Mouse (Mus musculus): ENCODE data around the gene Plbd2. TPM values are rescaled to one million over a fixed set of nuclear protein-coding genes. Genes with fewer than 3 reads are reported as not detected.

Plbd2 gene
- polyA plus RNA-seq, 1 experiment from 2014 or later: 24.0 TPM

- no peaks in the 10 kb centered on the region for H3K9me3 ChIP-seq
- H3K9ac ChIP-seq (replicated peaks): no peak overlapping the region
- H3K4me2 ChIP-seq (replicated peaks): no peak overlapping the region
- no peaks in the 10 kb centered on the region for H3K27me3 ChIP-seq
- ATAC-seq (replicated peaks): no peak
- H3K4me1 ChIP-seq: peaks cover 14% of the 10 kb centered on the region
- H3K27ac ChIP-seq (replicated peaks): no peak overlapping the region
- H3K4me3 ChIP-seq: no peak overlapping the region
- 51% methylated on average over 11 of the region's 11 CpGs for WGBS
- 0 out of 2 replicates have a peak, but pooled peaks cover 10% of the 10 kb centered on the region for H3K36me3 ChIP-seq
Measured at GRCm38 (mm10) chr5:120492437-120492836, 11.0 kb downstream of the Plbd2 start.

- H3K36me3 ChIP-seq: peaks cover 24% of the 10 kb centered on the region
- WGBS: 61% methylated on average over 8 of the region's 8 CpGs
Measured at GRCm38 (mm10) chr5:120490679-120491192, 12.7 kb downstream of the Plbd2 start.

GRCm38 (mm10) chr5:120487844-120488243, 15.6 kb downstream of the Plbd2 start:
- 91% methylated on average over 8 of the region's 8 CpGs for WGBS
- no peaks in the 10 kb centered on the region for H3K9me3 ChIP-seq
- H3K9ac ChIP-seq (replicated peaks): no peak overlapping the region
- H3K4me1 ChIP-seq: peaks cover 9% of the 10 kb centered on the region
- H3K4me2 ChIP-seq (replicated peaks): no peak overlapping the region
- H3K4me3 ChIP-seq: no peak overlapping the region
- H3K27me3 ChIP-seq: no peaks in the 10 kb centered on the region
- H3K36me3 ChIP-seq: peaks cover 16% of the 10 kb centered on the region
- ATAC-seq (replicated peaks): no peak
- H3K27ac ChIP-seq (replicated peaks): no peak overlapping the region

More at GRCm38 (mm10) chr5:120490679-120491192, 12.7 kb downstream of the Plbd2 start:
- peaks cover 14% of the 10 kb centered on the region for H3K4me1 ChIP-seq
- H3K4me3 ChIP-seq: no peak overlapping the region
- peak overlapping the region; percentile 36; the same call in 1 of the 2 replicates for H3K27ac ChIP-seq (replicated peaks)
- no peak overlapping the region for H3K4me2 ChIP-seq (replicated peaks)
- no peaks in the 10 kb centered on the region for H3K9me3 ChIP-seq
- peak; percentile 70 for ATAC-seq (replicated peaks)
- no peaks in the 10 kb centered on the region for H3K27me3 ChIP-seq
- no peak overlapping the region for H3K9ac ChIP-seq (replicated peaks)

GRCm38 (mm10) chr5:120483399-120483798, 20.0 kb downstream of the Plbd2 start:
- 84% methylated on average over 19 of the region's 19 CpGs for WGBS

GRCm38 (mm10) chr5:120481205-120481604, 22.2 kb downstream of the Plbd2 start:
- no peak for ATAC-seq (replicated peaks)

More at GRCm38 (mm10) chr5:120483399-120483798, 20.0 kb downstream of the Plbd2 start:
- Histone ChIP-seq H3K9me3 (no peaks in the 10 kb centered on the region), H3K36me3 (peaks cover 13% of the 10 kb centered on the region), H3K9ac (replicated peaks) (no peak overlapping the region), H3K27me3 (no peaks in the 10 kb centered on the region), H3K4me1 (no peaks in the 10 kb centered on the region), H3K4me2 (replicated peaks) (no peak overlapping the region), H3K27ac (replicated peaks) (no peak overlapping the region), H3K4me3 (no peak overlapping the region)
- no peak for ATAC-seq (replicated peaks)

GRCm38 (mm10) chr5:120479538-120479937, 23.9 kb downstream of the Plbd2 start:
- H3K9ac ChIP-seq (replicated peaks): no peak overlapping the region
- WGBS: 69% methylated on average over 4 of the region's 4 CpGs
- H3K36me3 ChIP-seq: no peaks in the 10 kb centered on the region
- H3K27ac ChIP-seq (replicated peaks): no peak overlapping the region
- H3K9me3 ChIP-seq: no peaks in the 10 kb centered on the region
- no peak overlapping the region for H3K4me2 ChIP-seq (replicated peaks)
- H3K4me1 ChIP-seq: no peaks in the 10 kb centered on the region
- no peak for ATAC-seq (replicated peaks)
- H3K27me3 ChIP-seq: no peaks in the 10 kb centered on the region
- no peak overlapping the region for H3K4me3 ChIP-seq

More at GRCm38 (mm10) chr5:120481205-120481604, 22.2 kb downstream of the Plbd2 start:
- Histone ChIP-seq H3K9ac (replicated peaks) (no peak overlapping the region), H3K4me1 (no peaks in the 10 kb centered on the region), H3K4me3 (no peak overlapping the region), H3K9me3 (no peaks in the 10 kb centered on the region), H3K4me2 (replicated peaks) (no peak overlapping the region), H3K27me3 (no peaks in the 10 kb centered on the region), H3K36me3 (peaks cover 1% of the 10 kb centered on the region; the same call in 1 of the 2 replicates), H3K27ac (replicated peaks) (no peak overlapping the region)
- WGBS: 79% methylated on average over 9 of the region's 9 CpGs

- Histone ChIP-seq H3K27me3 (no peaks in the 10 kb centered on the region), H3K27ac (replicated peaks) (no peak overlapping the region), H3K4me1 (no peaks in the 10 kb centered on the region), H3K4me3 (no peak overlapping the region), H3K4me2 (replicated peaks) (no peak overlapping the region), H3K9ac (replicated peaks) (no peak overlapping the region), H3K36me3 (no peaks in the 10 kb centered on the region), H3K9me3 (no peaks in the 10 kb centered on the region)
- no peak for ATAC-seq (replicated peaks)
- WGBS: 91% methylated on average over 5 of the region's 5 CpGs
Measured at GRCm38 (mm10) chr5:120477993-120478392, 25.4 kb downstream of the Plbd2 start.

GRCm38 (mm10) chr5:120476296-120476695, 27.1 kb downstream of the Plbd2 start, which contains the start of gene Sds:
Sds (plus strand) TSS chr5:120476526.
- Histone ChIP-seq H3K9ac (replicated peaks) (no peak within 1 kb of the TSS), H3K27me3 (no peaks in the 10 kb centered on the region), H3K4me1 (no peaks in the 10 kb centered on the region), H3K27ac (replicated peaks) (no peak within 1 kb of the TSS), H3K36me3 (no peaks in the 10 kb centered on the region), H3K9me3 (no peaks in the 10 kb centered on the region), H3K4me3 (no peak within 1 kb of the TSS), H3K4me2 (replicated peaks) (no peak within 1 kb of the TSS)
- 12% methylated on average over 13 of the region's 13 CpGs for WGBS
- ATAC-seq (replicated peaks): no peak

- H3K27me3 ChIP-seq: no peaks in the 10 kb centered on the region
- ATAC-seq (replicated peaks): no peak
- no peak overlapping the region for H3K9ac ChIP-seq (replicated peaks)
- 47% methylated on average over 8 of the region's 8 CpGs for WGBS
- no peaks in the 10 kb centered on the region for H3K9me3 ChIP-seq
- no peaks in the 10 kb centered on the region for H3K4me1 ChIP-seq
- H3K36me3 ChIP-seq: no peaks in the 10 kb centered on the region
- H3K4me3 ChIP-seq: no peak overlapping the region
- H3K4me2 ChIP-seq (replicated peaks): no peak overlapping the region
- H3K27ac ChIP-seq (replicated peaks): no peak overlapping the region
Measured at GRCm38 (mm10) chr5:120475861-120476260, 27.6 kb downstream of the Plbd2 start.

GRCm38 (mm10) chr5:120473361-120473760, 30.1 kb downstream of the Plbd2 start:
- no peaks in the 10 kb centered on the region for H3K4me1 ChIP-seq
- ATAC-seq (replicated peaks): no peak
- no peaks in the 10 kb centered on the region for H3K9me3 ChIP-seq
- H3K27me3 ChIP-seq: no peaks in the 10 kb centered on the region
- H3K4me3 ChIP-seq: no peak overlapping the region
- no peak overlapping the region for H3K9ac ChIP-seq (replicated peaks)
- no peak overlapping the region for H3K4me2 ChIP-seq (replicated peaks)
- no peaks in the 10 kb centered on the region for H3K36me3 ChIP-seq
- WGBS: 98% methylated on average over 2 of the region's 2 CpGs
- no peak overlapping the region for H3K27ac ChIP-seq (replicated peaks)

- no peaks in the 10 kb centered on the region for H3K36me3 ChIP-seq
- ATAC-seq (replicated peaks): no peak
- H3K4me3 ChIP-seq: no peak within 1 kb of the TSS
- WGBS: 81% methylated on average over 8 of the region's 8 CpGs
- H3K9ac ChIP-seq (replicated peaks): no peak within 1 kb of the TSS
- H3K4me2 ChIP-seq (replicated peaks): no peak within 1 kb of the TSS
- H3K9me3 ChIP-seq: no peaks in the 10 kb centered on the region
- no peak within 1 kb of the TSS for H3K27ac ChIP-seq (replicated peaks)
- H3K4me1 ChIP-seq: no peaks in the 10 kb centered on the region
- H3K27me3 ChIP-seq: no peaks in the 10 kb centered on the region
Measured at GRCm38 (mm10) chr5:120472770-120473169, 30.7 kb downstream of the Plbd2 start, which contains the start of gene Sdsl. Sdsl (minus strand) TSS chr5:120472810.

- Histone ChIP-seq H3K4me2 (replicated peaks) (no peak overlapping the region), H3K36me3 (no peaks in the 10 kb centered on the region), H3K4me3 (no peak overlapping the region), H3K27me3 (no peaks in the 10 kb centered on the region), H3K27ac (replicated peaks) (no peak overlapping the region), H3K9me3 (no peaks in the 10 kb centered on the region), H3K4me1 (no peaks in the 10 kb centered on the region), H3K9ac (replicated peaks) (no peak overlapping the region)
- ATAC-seq (replicated peaks): no peak
- WGBS: 56% methylated on average over 4 of the region's 4 CpGs
Measured at GRCm38 (mm10) chr5:120471538-120471937, 31.9 kb downstream of the Plbd2 start.

- H3K9ac ChIP-seq (replicated peaks): no peak overlapping the region
- H3K4me3 ChIP-seq: no peak overlapping the region
- H3K9me3 ChIP-seq: no peaks in the 10 kb centered on the region
- no peaks in the 10 kb centered on the region for H3K4me1 ChIP-seq
- H3K27me3 ChIP-seq: no peaks in the 10 kb centered on the region
- ATAC-seq (replicated peaks): no peak
- no peak overlapping the region for H3K4me2 ChIP-seq (replicated peaks)
- H3K27ac ChIP-seq (replicated peaks): no peak overlapping the region
- WGBS: 88% methylated on average over 6 of the region's 6 CpGs
- H3K36me3 ChIP-seq: no peaks in the 10 kb centered on the region
Measured at GRCm38 (mm10) chr5:120468830-120469229, 34.6 kb downstream of the Plbd2 start.
